Comparison of ENCODE assay signal across 9 mouse cellular contexts in genomic region chr5:124724997-124725396, GRCm38 (mm10). TPM values are rescaled to one million over a fixed set of nuclear protein-coding genes. Genes with fewer than 3 reads are reported as not detected.
A peak's percentile ranks its signal among the peaks of the same experiment; 100 is the strongest.
DNase-seq lines count a peak whose midpoint lies in the region; ATAC-seq and TF ChIP-seq lines count a peak whose summit lies in the region.
"Had no signal": no experiment of that assay in that cellular context is flagged by ENCODE, and none has a peak within 500 bp of the region (broad histone marks: within the 10 kb centered on the region; RNA-seq: fewer than 3 reads in every experiment).

Dnah10 (plus strand) TSS chr5:124725085.

- peak; percentile 74; the same call in 1 of the 2 replicates for TF ChIP-seq POLR2A in testis, adult 2 months (IDR thresholded peaks at IDR 0.05; ENCODE audit: control insufficient read depth, low read depth, low read length)

- peaks cover 4% of the 10 kb centered on the region for H3K36me3 ChIP-seq in testis, adult 2 months (ENCODE audit: control insufficient read depth, insufficient read depth, low read length)
- H3K36me3 ChIP-seq in neural tube, embryonic 15.5 days, result peaks cover 37% of the 10 kb centered on the region
- peaks cover 25% of the 10 kb centered on the region for H3K36me3 ChIP-seq in liver, postnatal 0 days (replicated peaks; ENCODE audit: insufficient read depth, low read length)

- peak; percentile 68; the same call in 1 of the 2 replicates for ATAC-seq in neural tube, embryonic 15.5 days (ENCODE audit: low FRiP score)
- no peak for ATAC-seq in liver, postnatal 0 days

- H3K4me2 ChIP-seq in neural tube, embryonic 15.5 days, result peak within 1 kb of the TSS; percentile 20
- H3K4me2 ChIP-seq in liver, postnatal 0 days (ENCODE audit: low read depth, low read length), result no peak within 1 kb of the TSS

- H3K9me3 ChIP-seq in neural tube, embryonic 15.5 days (replicated peaks), result no peaks in the 10 kb centered on the region
- no peaks in the 10 kb centered on the region for H3K9me3 ChIP-seq in liver, postnatal 0 days (ENCODE audit: low read length)

- no peaks in the 10 kb centered on the region for H3K27me3 ChIP-seq in testis, adult 2 months (ENCODE audit: control insufficient read depth, insufficient read depth, low read length)
- H3K27me3 ChIP-seq in neural tube, embryonic 15.5 days (replicated peaks), result no peaks in the 10 kb centered on the region
- no peaks in the 10 kb centered on the region for H3K27me3 ChIP-seq in liver, postnatal 0 days (ENCODE audit: insufficient read depth, low read length)

- peak; percentile 3; the same call in 1 of the 2 replicates for TF ChIP-seq CTCF in testis, adult 2 months (IDR thresholded peaks at IDR 0.05; ENCODE audit: control insufficient read depth, insufficient read depth, insufficient replicate concordance, low read depth, low read length)
- TF ChIP-seq CTCF in liver, postnatal 0 days (IDR thresholded peaks at IDR 0.05; ENCODE audit: low read depth), result no peak

- no peak for TF ChIP-seq EP300 in liver, postnatal 0 days (IDR thresholded peaks at IDR 0.05; ENCODE audit: low read depth)

- peak within 1 kb of the TSS; percentile 65 for H3K27ac ChIP-seq in testis, adult 2 months (ENCODE audit: control insufficient read depth, insufficient read depth, low read depth, low read length)
- no peak within 1 kb of the TSS for H3K27ac ChIP-seq in neural tube, embryonic 15.5 days (replicated peaks)
- H3K27ac ChIP-seq in liver, postnatal 0 days (ENCODE audit: low read depth), result no peak within 1 kb of the TSS

- 13% methylated on average over 29 of the region's 29 CpGs for WGBS in neural tube, embryonic 15.5 days
- WGBS in liver, postnatal 0 days (ENCODE audit: insufficient replicate concordance), result 24% methylated on average over 29 of the region's 29 CpGs

- peak within 1 kb of the TSS; percentile 89 for H3K4me3 ChIP-seq in testis, adult 2 months (ENCODE audit: control insufficient read depth, low read depth, low read length)
- no peak within 1 kb of the TSS for H3K4me3 ChIP-seq in neural tube, embryonic 15.5 days (replicated peaks)
- H3K4me3 ChIP-seq in liver, postnatal 0 days (ENCODE audit: low read depth, low read length), result no peak within 1 kb of the TSS
- H3K4me3 ChIP-seq: erythroblast, embryonic 14.5 days had no signal

- peaks cover 10% of the 10 kb centered on the region for H3K4me1 ChIP-seq in testis, adult 2 months (ENCODE audit: control insufficient read depth, insufficient read depth, low read length)
- H3K4me1 ChIP-seq in neural tube, embryonic 15.5 days, result peaks cover 8% of the 10 kb centered on the region; the same call in 1 of the 2 replicates
- H3K4me1 ChIP-seq in liver, postnatal 0 days (ENCODE audit: insufficient read depth), result peaks cover 6% of the 10 kb centered on the region

- no peak within 1 kb of the TSS for H3K9ac ChIP-seq in neural tube, embryonic 15.5 days (replicated peaks)
- no peak within 1 kb of the TSS for H3K9ac ChIP-seq in liver, postnatal 0 days (replicated peaks)

- peak; percentile 17 for DNase-seq in adrenal gland, postnatal 14 days
- no peak for DNase-seq in adrenal gland, postnatal 4 days (ENCODE audit: low spot score in 2 of 2)
- no peak for DNase-seq in testis, postnatal 10 days (ENCODE audit: low spot score)
- peak; percentile 27 to 53 for DNase-seq in left cerebral cortex, adult 9 months (ENCODE audit: low spot score in 2 of 2)
- no peak for DNase-seq in liver, postnatal 0 days
- no peak for DNase-seq in urinary bladder, postnatal 10 days (ENCODE audit: low spot score)

RNA-seq across cellular contexts. Expression of gene Dnah10, which starts in this region (rescaled TPM):
- total RNA-seq in adrenal gland, postnatal 14 days (2021), result 0.78 and 0.94 TPM in 2 replicates
- 1 to 10 TPM; 1.3 to 1.6 TPM for total RNA-seq in adrenal gland, postnatal 4 days (2021)
- polyA plus RNA-seq in testis, adult 2 months (2012; rRNA removed), result 16.2 and 16.3 TPM in 2 replicates
- 0.13 and 0.15 TPM in 2 replicates for polyA plus RNA-seq in neural tube, embryonic 15.5 days (2015; fragmentation: Nextera tagmentation; extraction: Ambion mirVana)
- not detected in 2 replicates for polyA plus RNA-seq in liver, postnatal 0 days (2015; fragmentation: Nextera tagmentation; extraction: Ambion mirVana)

Comparison
In these comparisons a context has a peak if more than half of its experiments do, and no peak if none do; other contexts are left out.
1. RNA of gene Dnah10 (polyA plus RNA-seq): 16.2 to 16.3 TPM in testis, adult 2 months; 0.13 to 0.15 TPM in neural tube, embryonic 15.5 days and not detected in liver, postnatal 0 days; every median in the first group is over 10 times any median in the second.
2. Peak in DNase-seq in adrenal gland, postnatal 14 days; RNA of the gene not detected or under 1 TPM.
3. Peak in ATAC-seq and H3K4me2 ChIP-seq in neural tube, embryonic 15.5 days; RNA of the gene not detected or under 1 TPM.
4. DNase-seq: peak in left cerebral cortex, adult 9 months (2 of 2); none in adrenal gland, postnatal 4 days (0 of 2), testis, postnatal 10 days (single experiment), liver, postnatal 0 days (single experiment) and urinary bladder, postnatal 10 days (single experiment).